In the genomic region with DNA sequence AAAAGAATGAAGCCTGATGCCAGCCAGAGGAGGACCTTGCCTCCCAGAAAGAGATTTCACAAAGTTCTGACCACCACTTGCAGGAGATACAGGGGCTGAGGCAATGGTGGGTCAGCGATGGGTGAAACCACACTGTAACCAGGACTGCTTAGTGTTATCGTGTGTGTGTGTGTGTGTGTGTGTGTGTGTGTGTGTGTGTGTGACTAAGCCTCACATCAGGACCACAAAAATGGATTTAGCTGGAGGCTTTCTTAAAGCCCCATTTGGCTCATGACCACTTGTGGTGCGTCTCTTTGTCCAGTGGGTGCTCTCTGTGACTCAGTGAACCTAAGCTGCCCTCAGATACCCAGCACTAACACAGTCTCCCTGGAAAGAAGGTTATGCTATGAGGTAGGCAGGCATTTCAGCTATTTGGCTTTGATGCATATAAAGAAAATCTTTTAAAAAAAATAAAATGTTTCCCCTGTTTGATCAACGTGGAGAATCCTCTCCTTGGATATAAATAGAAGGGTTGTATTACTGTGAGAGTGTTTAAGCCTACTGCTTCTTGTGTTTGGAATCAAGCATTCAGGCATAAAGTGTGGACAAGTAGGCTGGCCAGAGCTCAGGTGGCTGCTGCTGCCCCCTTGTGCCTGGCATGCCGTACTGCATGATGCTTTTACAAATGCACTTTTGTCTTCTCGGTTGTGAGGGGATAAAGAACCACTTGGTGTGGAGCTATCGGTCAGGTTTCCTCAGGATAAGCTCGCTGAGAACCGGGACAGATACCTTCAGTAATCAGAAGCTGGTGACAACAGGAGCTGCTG, we compare ENCODE assay signal across 8 mouse cellular contexts.
DNase-seq lines count a peak whose midpoint lies in the region; ATAC-seq lines count a peak whose summit lies in the region.

No protein-coding gene starts in this region.

- no peak overlapping the region for H3K4me3 ChIP-seq in limb, embryonic 12.5 days (replicated peaks)
- H3K4me3 ChIP-seq in stomach, embryonic 14.5 days (ENCODE audit: low read depth, low read length) = no peak overlapping the region

- H3K4me1 ChIP-seq in limb, embryonic 12.5 days (replicated peaks) = no peaks in the 10 kb centered on the region
- no peaks in the 10 kb centered on the region for H3K4me1 ChIP-seq in stomach, embryonic 14.5 days (ENCODE audit: control insufficient read depth, insufficient read depth, low read length)

- H3K36me3 ChIP-seq in limb, embryonic 12.5 days = peaks cover 12% of the 10 kb centered on the region
- H3K36me3 ChIP-seq in stomach, embryonic 14.5 days (ENCODE audit: control insufficient read depth, insufficient read depth, low read length) = no peaks in the 10 kb centered on the region

- no peaks in the 10 kb centered on the region for H3K27me3 ChIP-seq in limb, embryonic 12.5 days
- H3K27me3 ChIP-seq in stomach, embryonic 14.5 days (ENCODE audit: control insufficient read depth, insufficient read depth, low read length) = no peaks in the 10 kb centered on the region

- peak; percentile 19; the same call in 1 of the 2 replicates for ATAC-seq in limb, embryonic 12.5 days (ENCODE audit: insufficient number of reproducible peaks, insufficient read depth, low FRiP score, low TSS enrichment, low read depth)
- peak; percentile 82 for ATAC-seq in monocyte, adult 5-6 weeks (replicated peaks; ENCODE audit: insufficient number of reproducible peaks, low FRiP score, low TSS enrichment, poor library complexity, severe bottlenecking)
- peak; percentile 33; the same call in 1 of the 2 replicates for ATAC-seq in stomach, embryonic 14.5 days (ENCODE audit: insufficient number of reproducible peaks, insufficient read depth, low FRiP score, low read depth)

- DNase-seq in B cell, adult 2 months = peak; percentile 68 to 72
- DNase-seq in WW6 (ENCODE audit: low read depth, low spot score) = peak; percentile 14
- peak; percentile 75 to 77 for DNase-seq in cerebellum, postnatal 36 days
- peak; percentile 56 for DNase-seq in gastrocnemius, adult 18-20 months (ENCODE audit: low spot score)
- peak; percentile 4 to 48 for DNase-seq in kidney, adult 8-10 months

- H3K9ac ChIP-seq in limb, embryonic 12.5 days (replicated peaks) = no peak overlapping the region
- H3K9ac ChIP-seq in stomach, embryonic 14.5 days (replicated peaks; ENCODE audit: low read depth, low read length) = no peak overlapping the region

- WGBS in limb, embryonic 12.5 days = 38% methylated on average over 9 of the region's 9 CpGs
- WGBS in stomach, embryonic 14.5 days = 36% methylated on average over 9 of the region's 9 CpGs

- H3K9me3 ChIP-seq in limb, embryonic 12.5 days = no peaks in the 10 kb centered on the region
- no peaks in the 10 kb centered on the region for H3K9me3 ChIP-seq in stomach, embryonic 14.5 days (ENCODE audit: control insufficient read depth, low read depth, low read length)

- no peak overlapping the region for H3K4me2 ChIP-seq in limb, embryonic 12.5 days
- no peak overlapping the region for H3K4me2 ChIP-seq in stomach, embryonic 14.5 days (replicated peaks; ENCODE audit: low read depth, low read length)

- H3K27ac ChIP-seq in limb, embryonic 12.5 days = no peak overlapping the region
- H3K27ac ChIP-seq in stomach, embryonic 14.5 days (ENCODE audit: low read length) = no peak overlapping the region

Comparison
In these comparisons a context has a peak if more than half of its experiments do, and no peak if none do; other contexts are left out.
1. DNase-seq: peak in every context shown above with its lines; median percentile 76 in cerebellum, postnatal 36 days; 70 in B cell, adult 2 months; 56 in gastrocnemius, adult 18-20 months; 26 in kidney, adult 8-10 months; 14 in WW6.
2. ATAC-seq: peak in every context shown above with its lines; median percentile 82 in monocyte, adult 5-6 weeks; 33 in stomach, embryonic 14.5 days; 19 in limb, embryonic 12.5 days.